Mouse (Mus musculus): ENCODE measurements around the gene Ddt.

Gene Ddt

DNA sequence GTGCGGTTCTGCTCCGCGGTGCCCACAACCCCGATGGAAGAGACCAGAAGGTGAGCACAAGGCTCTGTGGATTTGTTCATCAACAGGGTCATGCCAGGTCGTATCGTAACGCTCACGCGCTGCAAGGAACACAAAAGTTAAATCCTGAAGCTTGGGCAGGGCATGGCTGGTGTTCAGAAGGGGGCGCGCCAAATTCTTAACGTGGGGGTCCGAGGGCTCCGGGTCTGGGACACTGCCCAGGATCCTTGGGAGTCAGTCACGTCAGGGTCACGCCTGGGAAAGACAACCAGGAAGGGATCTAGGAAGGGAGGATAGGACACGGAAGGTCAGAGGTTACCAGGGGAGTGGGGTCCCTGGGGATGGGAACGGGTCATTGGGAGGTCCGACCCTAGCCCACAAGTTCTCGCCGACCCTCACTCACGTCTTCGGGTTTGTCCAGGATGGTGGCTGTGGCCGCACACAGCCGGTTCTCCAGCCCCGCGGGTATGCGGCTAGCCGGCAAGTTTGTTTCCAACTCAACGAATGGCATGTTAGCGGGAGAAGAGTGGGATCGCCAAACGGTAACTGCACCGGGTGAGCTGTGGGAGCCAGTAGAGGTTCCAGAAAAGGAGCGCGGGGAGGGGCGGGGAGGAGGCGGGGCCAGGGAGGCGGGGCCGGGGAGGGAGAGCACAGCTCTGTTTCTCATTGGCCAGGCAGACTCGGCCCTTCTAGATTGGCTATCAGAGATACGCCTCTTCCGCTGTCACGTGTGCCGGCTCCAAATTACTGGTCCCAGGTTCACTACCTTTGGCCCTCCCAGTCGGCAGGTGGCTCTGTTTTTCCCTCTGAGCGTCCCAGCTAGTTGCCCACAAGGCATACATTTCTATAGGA is at the start of gene Ddt:
Ddt (minus strand) TSS at position 620 of the 870 bp plus-strand sequence.
- peak; percentile 94 for DNase-seq (ENCODE audit: low read depth, low spot score)

DNA sequence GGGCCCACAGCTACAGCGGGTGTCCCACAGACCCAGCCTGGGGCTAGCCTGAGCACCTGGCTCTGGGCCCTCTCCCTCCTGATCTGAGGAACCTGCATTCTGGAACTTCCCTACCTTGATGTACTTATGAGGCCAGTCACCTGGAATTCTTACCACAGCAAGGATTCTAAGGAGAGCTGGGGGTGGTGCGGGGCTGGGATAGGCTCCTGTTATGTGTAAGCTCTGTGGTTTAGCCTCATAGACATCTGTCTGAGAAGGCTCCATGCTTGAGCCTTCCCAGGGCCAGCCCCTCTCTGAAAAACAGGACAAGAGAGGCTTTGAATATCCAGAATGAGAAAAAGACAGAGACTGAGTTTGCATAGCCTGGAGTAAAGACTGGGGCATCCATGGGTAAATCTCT is 49.2 kb upstream of the Ddt start, which contains the start of gene Gstt4:
Gstt4 (minus strand) TSS at position 101 of the 400 bp plus-strand sequence.
- DNase-seq (ENCODE audit: low read depth, low spot score): no peak

- DNase-seq (ENCODE audit: low read depth, low spot score): peak; percentile 88
Measured at GRCm38 (mm10) chr10:75819882-75820281, 46.7 kb upstream of the Ddt start.

DNA sequence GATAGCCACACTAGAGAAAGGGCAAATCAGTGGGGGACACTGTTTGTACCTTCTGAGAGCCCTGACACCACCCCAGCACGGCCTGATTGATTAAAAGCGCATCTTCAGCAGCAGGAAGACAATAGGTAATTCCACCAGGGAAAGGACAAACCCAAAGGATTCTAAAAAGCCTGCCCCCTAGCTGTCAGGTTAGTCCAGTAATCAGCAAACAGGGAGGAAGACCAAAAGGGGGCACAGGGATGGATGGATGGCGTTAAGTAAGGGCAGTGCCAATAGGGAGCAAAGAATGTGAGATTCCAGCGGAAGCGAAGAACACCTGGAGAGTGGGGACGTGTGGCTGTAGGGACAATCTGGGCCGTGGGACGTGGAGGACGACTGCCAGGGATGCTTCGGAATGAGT is 45.4 kb upstream of the Ddt start:
- DNase-seq (ENCODE audit: low read depth, low spot score): peak; percentile 14

DNA sequence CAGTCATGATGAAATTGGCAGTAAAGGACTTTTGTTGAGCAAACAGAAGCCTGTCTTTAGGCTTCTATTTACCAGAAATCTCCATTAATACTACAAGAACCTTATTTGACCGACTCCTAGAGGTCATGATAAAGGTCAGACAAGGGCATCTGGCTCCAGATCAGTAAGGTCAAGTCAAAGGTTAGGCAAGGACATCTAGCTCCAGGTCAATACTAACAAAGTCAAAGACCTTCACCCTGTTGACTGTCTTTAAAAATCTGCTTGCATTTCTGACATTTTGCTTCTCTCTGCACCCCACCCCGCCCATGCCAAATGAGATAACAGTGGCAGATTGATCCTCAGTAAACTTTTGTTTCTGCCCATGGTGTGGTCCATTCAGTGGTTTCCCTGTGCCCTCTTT is 31.0 kb upstream of the Ddt start:
- DNase-seq (ENCODE audit: low read depth, low spot score): no peak

- DNase-seq (ENCODE audit: low read depth, low spot score): no peak
Measured at GRCm38 (mm10) chr10:75798176-75798696, 25.0 kb upstream of the Ddt start, which contains the start of gene Gstt1. Gene Gstt1, minus strand, starts transcription at chr10:75798584.

- no peak for DNase-seq (ENCODE audit: low read depth, low spot score)
Measured at GRCm38 (mm10) chr10:75797619-75798175, 24.5 kb upstream of the Ddt start.

GRCm38 (mm10) chr10:75796731-75797516 is 23.7 kb upstream of the Ddt start:
- no peak for DNase-seq (ENCODE audit: low read depth, low spot score)

DNA sequence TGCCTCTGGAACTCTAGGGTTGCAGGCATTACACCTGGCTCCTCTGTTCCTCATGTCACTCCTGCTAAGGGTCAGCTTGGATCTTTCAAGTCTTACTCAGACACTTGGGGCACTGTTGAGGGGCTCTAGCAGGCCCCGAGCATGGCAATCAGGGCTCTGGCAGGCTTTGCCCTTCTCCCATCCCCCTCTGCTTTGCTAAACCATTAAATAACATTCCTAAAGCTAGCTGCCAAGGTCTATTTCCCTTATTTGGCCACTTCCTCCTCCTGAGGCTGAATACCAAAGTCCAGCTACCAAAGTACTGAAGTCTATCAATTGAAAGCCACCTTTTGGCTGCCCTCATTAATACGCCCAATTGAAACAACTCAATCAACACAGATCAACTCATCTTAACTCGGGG is 21.7 kb upstream of the Ddt start:
- DNase-seq (ENCODE audit: low read depth, low spot score): no peak

DNA sequence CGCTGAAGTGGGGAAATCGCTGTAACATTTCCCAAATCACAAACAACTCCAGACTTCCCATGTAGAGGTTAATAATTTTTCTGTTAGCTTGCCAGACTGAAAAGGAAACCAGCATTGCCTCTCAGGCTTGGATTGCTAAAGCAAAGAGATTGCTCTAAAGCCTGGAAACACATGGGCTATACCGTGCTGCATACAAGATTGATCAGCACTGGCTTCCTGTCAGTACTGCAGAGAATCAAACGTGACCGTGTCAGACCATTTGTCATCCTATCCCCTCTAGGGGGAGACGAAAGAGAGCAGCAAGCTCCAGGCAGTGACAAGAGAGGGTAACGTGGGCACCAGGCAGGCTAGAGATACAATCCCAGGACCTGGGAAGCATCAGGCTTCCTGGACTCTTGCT is 17.6 kb upstream of the Ddt start:
- DNase-seq (ENCODE audit: low read depth, low spot score): peak; percentile 72

- no peak for DNase-seq (ENCODE audit: low read depth, low spot score)
Measured at GRCm38 (mm10) chr10:75789841-75790240, 16.6 kb upstream of the Ddt start.

DNA sequence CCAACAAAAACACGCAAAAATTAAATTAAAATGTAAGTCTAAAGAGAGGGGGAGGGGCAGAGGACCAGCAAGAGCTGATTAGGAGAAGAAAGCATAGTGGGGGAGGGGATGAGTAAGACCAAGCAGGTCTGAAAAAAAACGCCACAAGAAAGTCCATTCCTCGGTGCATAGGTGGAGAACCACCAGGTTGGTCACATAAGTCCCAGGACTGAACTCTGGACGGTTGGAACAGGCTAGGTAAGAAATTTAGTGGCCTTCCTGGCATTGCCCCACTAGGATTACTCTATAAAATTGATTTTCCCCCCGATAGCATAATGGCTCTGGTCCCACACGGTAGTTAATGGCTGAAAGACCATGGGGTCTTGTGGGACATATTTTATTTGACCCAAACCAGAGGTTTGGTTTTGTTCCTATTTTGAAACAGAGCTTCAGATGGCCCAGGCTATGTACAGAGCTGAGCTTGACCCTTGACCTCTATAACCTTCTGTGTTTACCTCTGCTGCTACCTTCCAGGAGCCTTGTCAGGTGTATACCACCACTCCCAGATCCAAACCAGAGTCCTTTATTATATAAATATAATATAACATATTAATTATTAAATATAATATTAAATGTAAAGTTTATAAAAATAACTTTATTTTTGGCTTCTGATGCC is 16.0 kb upstream of the Ddt start:
- no peak for DNase-seq (ENCODE audit: low read depth, low spot score)

DNA sequence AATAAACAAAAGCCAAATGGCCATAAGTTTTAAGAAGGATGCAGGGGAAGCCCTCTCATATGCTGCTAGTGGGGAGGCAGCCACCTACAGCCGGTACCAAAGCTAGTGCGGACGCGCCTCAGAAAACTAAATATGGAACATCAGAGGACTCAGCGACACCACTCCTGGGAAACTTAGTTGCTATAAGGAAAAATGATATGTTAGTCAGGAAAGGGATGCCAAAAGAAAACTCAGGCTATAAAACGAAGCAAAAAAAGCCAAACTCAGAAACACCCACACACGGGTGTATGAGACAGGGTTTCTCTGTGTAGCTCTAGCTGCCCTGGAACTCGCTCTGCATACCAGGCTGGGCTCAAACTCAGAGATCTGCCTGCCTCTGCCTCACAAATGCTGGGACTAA is 15.1 kb upstream of the Ddt start:
- no peak for DNase-seq (ENCODE audit: low read depth, low spot score)

GRCm38 (mm10) chr10:75785442-75785841 is 12.2 kb upstream of the Ddt start:
- no peak for DNase-seq (ENCODE audit: low read depth, low spot score)

- peak; percentile 84 for DNase-seq (ENCODE audit: low read depth, low spot score)
Measured at GRCm38 (mm10) chr10:75780769-75781578, 7.8 kb upstream of the Ddt start, which contains the start of the genes Gm20441 and Gstt3. Gene Gm20441, minus strand, starts transcription at chr10:75780954. Gene Gstt3, minus strand, starts transcription at chr10:75781414.

GRCm38 (mm10) chr10:75779206-75780174 is 6.3 kb upstream of the Ddt start:
- peak; percentile 79 for DNase-seq (ENCODE audit: low read depth, low spot score)

DNA sequence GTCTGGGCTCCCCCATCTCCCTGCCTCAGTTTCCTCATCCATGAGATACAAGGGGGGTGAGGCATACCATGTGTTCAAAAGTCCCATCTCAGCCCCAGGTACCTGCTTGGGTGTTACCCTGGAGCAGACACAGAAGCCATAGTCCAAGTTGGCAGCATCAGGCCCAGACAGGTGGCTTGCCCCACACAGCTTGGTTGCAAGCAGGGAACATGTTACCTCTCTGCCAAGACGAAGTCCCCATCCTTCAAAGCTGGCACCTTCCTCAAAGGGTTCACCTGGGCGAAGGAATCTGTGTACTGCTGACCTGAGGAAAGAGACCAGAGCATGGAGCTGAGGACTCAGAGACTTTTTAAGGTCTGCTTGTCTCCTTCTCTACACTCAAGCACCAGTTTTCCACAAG is 4.7 kb upstream of the Ddt start:
- no peak for DNase-seq (ENCODE audit: low read depth, low spot score)

DNA sequence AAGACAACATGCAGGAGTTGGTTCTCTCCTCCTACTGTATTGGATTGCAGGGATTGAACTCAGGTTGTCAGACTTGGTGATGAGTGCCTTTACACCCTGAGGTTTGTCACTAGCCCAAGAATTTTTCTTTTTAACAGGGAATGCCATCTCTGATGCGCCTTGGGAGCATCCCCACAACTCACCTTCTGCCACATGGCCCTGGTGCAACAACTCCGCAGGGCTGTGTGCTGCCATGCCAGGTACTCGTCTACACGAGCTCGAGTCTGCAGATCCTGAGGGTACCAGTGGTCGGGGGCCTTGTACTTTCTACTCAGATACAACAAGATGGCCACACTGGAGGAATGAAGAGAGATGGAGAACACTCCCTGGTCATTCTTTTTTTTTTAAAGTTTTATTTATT is 3.3 kb upstream of the Ddt start:
- DNase-seq (ENCODE audit: low read depth, low spot score): no peak

GRCm38 (mm10) chr10:75774587-75774986 is 1.4 kb upstream of the Ddt start:
- DNase-seq (ENCODE audit: low read depth, low spot score): no peak

Measured in A20 (cell line).